Mouse (Mus musculus): ENCODE measurements around the gene Mcm2. TPM values are rescaled to one million over a fixed set of nuclear protein-coding genes. Genes with fewer than 3 reads are reported as not detected.

Gene Mcm2
- polyA plus RNA-seq, 1 experiment = not detected

DNA sequence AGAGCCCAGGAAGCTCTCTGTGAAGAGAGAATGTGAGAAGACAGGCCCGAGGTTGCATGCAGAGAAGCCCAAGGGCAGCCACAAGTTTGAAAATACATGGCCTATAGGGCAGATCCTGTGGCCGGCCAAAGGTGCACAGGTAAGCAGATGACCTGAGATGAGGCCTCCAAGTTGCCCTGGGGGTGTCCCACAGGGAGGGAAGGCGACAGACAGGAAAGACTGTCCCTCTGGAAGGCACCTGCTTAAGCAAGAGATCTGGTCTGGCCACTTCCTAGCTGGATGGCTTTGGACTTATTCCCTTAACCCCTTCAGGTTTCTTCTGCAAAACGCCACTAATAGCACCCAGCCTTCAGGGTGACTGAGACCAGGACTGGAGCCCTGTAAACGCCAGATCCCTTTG is 2.9 kb upstream of the Mcm2 start:
- peak overlapping the region; percentile 65 for H3K4me3 ChIP-seq (ENCODE audit: insufficient read depth, low read depth, low read length)
- peak overlapping the region; percentile 41; the same call in 1 of the 2 replicates for H3K27ac ChIP-seq (ENCODE audit: insufficient read depth, low read depth, low read length)
- peaks cover 31% of the 10 kb centered on the region for H3K4me1 ChIP-seq (ENCODE audit: control insufficient read depth, insufficient read depth, low read length)
- 2% methylated on average over 5 of the region's 5 CpGs for whole genome bisulfite sequencing
- no peak for TF ChIP-seq CTCF (IDR thresholded peaks at IDR 0.05; ENCODE audit: insufficient read depth, low read depth, low read length)
- no peak for TF ChIP-seq POLR2A (IDR thresholded peaks at IDR 0.05; ENCODE audit: insufficient read depth, low read depth, low read length)

DNA sequence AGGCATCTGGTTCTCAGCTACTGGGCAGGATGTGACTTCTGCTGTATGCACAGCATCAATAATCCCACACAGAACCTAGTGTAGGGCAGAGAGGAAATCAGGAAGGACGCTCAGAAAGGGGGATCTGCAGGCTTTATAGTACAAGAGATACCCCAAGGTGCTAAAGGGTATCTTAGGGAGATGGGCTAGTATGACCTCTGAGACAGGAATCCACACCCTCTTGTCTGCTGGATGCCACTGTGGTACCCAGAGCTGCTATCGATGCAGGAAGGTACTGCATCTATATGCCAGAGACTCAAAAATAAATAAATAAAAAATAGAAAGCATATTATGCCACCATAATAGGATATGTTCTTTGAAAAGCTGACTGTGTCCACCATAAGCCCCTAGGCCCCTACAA is 1.0 kb upstream of the Mcm2 start:
- H3K27ac ChIP-seq (ENCODE audit: insufficient read depth, low read depth, low read length) = no peak overlapping the region
- peaks cover 24% of the 10 kb centered on the region for H3K4me1 ChIP-seq (ENCODE audit: control insufficient read depth, insufficient read depth, low read length)
- WGBS = 92% methylated on average over 2 of the region's 2 CpGs
- TF ChIP-seq CTCF (IDR thresholded peaks at IDR 0.05; ENCODE audit: insufficient read depth, low read depth, low read length) (no peak), POLR2A (IDR thresholded peaks at IDR 0.05; ENCODE audit: insufficient read depth, low read depth, low read length) (no peak)
- H3K4me3 ChIP-seq (ENCODE audit: insufficient read depth, low read depth, low read length) = no peak overlapping the region

GRCm38 (mm10) chr6:88899086-88899485 is 506 bp upstream of the Mcm2 start:
- H3K4me1 ChIP-seq (ENCODE audit: control insufficient read depth, insufficient read depth, low read length) = peaks cover 21% of the 10 kb centered on the region
- TF ChIP-seq CTCF (IDR thresholded peaks at IDR 0.05; ENCODE audit: insufficient read depth, low read depth, low read length) (no peak), POLR2A (IDR thresholded peaks at IDR 0.05; ENCODE audit: insufficient read depth, low read depth, low read length) (no peak)
- H3K4me3 ChIP-seq (ENCODE audit: insufficient read depth, low read depth, low read length) = no peak overlapping the region
- H3K27ac ChIP-seq (ENCODE audit: insufficient read depth, low read depth, low read length) = no peak overlapping the region
- 55% methylated on average over 4 of the region's 4 CpGs for WGBS

GRCm38 (mm10) chr6:88897246-88897645 is 1.3 kb downstream of the Mcm2 start:
- 77% methylated on average over 7 of the region's 7 CpGs for WGBS
- Histone ChIP-seq H3K4me3 (ENCODE audit: insufficient read depth, low read depth, low read length) (no peak overlapping the region), H3K27ac (ENCODE audit: insufficient read depth, low read depth, low read length) (no peak overlapping the region), H3K4me1 (ENCODE audit: control insufficient read depth, insufficient read depth, low read length) (peaks cover 10% of the 10 kb centered on the region)
- no peak for TF ChIP-seq POLR2A (IDR thresholded peaks at IDR 0.05; ENCODE audit: insufficient read depth, low read depth, low read length)
- TF ChIP-seq CTCF (IDR thresholded peaks at IDR 0.05; ENCODE audit: insufficient read depth, low read depth, low read length) = no peak

DNA sequence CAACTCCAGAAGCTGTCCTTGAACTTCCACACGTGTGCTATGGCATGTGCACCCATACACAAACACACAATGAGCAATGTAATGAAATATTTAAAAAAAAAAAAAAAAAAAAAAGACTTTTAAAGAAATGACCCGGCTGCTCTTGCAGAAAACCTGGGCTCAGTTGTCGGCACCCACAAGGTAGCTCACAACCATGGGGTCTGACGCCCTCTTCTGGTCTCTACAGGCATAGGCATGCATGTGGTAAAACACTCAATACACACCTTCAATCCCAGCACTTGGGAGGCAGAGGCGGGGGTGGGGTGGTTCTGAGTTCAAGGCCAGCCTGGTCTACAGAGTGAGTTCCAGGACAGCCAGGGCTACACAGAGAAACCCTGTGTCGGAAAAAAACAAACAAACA is 2.6 kb downstream of the Mcm2 start:
- TF ChIP-seq POLR2A (IDR thresholded peaks at IDR 0.05; ENCODE audit: insufficient read depth, low read depth, low read length) (no peak), CTCF (IDR thresholded peaks at IDR 0.05; ENCODE audit: insufficient read depth, low read depth, low read length) (no peak)
- WGBS = 90% methylated on average over 6 of the region's 6 CpGs
- H3K27ac ChIP-seq (ENCODE audit: insufficient read depth, low read depth, low read length) = no peak overlapping the region

DNA sequence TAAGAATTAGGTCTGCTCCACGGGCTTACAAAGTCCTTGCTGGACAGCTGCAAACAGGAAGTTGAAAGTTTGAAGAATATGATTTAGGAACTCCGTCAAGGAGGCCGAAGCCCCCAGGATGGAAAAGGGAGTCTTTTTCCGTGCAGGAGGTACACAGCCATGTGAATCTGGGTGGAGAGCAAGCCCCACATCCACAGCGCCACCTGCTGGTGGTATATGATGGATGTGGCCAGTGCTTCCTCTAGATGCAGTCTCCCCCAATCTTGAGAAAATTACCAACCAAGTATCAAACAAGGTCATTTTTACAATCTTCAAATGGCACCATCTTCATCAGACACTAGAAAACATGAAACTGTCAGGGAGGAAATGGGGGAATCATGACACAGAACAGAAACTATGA is 5.0 kb downstream of the Mcm2 start:
- TF ChIP-seq POLR2A (IDR thresholded peaks at IDR 0.05; ENCODE audit: insufficient read depth, low read depth, low read length) (no peak), CTCF (IDR thresholded peaks at IDR 0.05; ENCODE audit: insufficient read depth, low read depth, low read length) (peak; percentile 61; the same call in 1 of the 2 replicates)
- Histone ChIP-seq H3K27ac (ENCODE audit: insufficient read depth, low read depth, low read length) (no peak overlapping the region), H3K4me1 (ENCODE audit: control insufficient read depth, insufficient read depth, low read length) (peaks cover 5% of the 10 kb centered on the region), H3K4me3 (ENCODE audit: insufficient read depth, low read depth, low read length) (no peak overlapping the region)
- WGBS = 38% methylated on average over 5 of the region's 5 CpGs

More for the DNA sequence above, 2.6 kb downstream of the Mcm2 start:
- Histone ChIP-seq H3K4me3 (ENCODE audit: insufficient read depth, low read depth, low read length) (no peak overlapping the region), H3K4me1 (ENCODE audit: control insufficient read depth, insufficient read depth, low read length) (peaks cover 5% of the 10 kb centered on the region)

GRCm38 (mm10) chr6:88890832-88891231 is 7.7 kb downstream of the Mcm2 start:
- H3K4me3 ChIP-seq (ENCODE audit: insufficient read depth, low read depth, low read length) = no peak overlapping the region
- TF ChIP-seq CTCF (IDR thresholded peaks at IDR 0.05; ENCODE audit: insufficient read depth, low read depth, low read length) = no peak
- H3K4me1 ChIP-seq (ENCODE audit: control insufficient read depth, insufficient read depth, low read length) = no peaks in the 10 kb centered on the region
- H3K27ac ChIP-seq (ENCODE audit: insufficient read depth, low read depth, low read length) = no peak overlapping the region
- 92% methylated on average over 7 of the region's 7 CpGs for WGBS

DNA sequence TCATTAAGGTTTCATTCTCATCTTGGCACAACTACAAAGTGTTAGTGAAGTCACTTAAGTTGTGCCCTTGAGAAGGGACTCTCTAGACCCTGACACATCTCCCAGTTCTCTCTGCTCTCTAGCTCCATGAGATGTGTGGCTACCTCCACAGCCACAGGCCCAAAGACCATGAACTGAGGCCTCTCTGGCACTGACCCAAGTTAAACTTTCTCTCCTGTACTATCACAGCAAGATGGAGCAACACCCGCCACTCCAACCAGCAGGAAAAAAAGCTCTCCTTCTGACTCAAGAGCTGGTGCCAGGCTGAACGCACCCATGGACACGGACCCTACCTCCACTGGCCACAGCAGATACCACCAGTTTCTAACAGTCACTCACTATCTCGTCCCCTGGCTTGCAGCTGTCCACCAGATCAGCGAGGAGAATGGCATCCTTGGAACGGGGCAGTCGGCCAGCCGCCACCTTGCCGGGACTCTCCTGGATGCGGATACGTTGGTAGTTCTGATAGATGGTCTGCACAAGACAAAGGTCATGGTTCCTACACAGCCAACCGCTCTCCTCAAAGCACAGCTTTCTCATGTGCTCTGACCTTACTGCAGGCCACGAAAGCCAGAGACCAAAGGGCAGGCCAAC is 9.1 kb downstream of the Mcm2 start:
- no peaks in the 10 kb centered on the region for H3K4me1 ChIP-seq (ENCODE audit: control insufficient read depth, insufficient read depth, low read length)
- H3K27ac ChIP-seq (ENCODE audit: insufficient read depth, low read depth, low read length) = no peak overlapping the region
- TF ChIP-seq POLR2A (IDR thresholded peaks at IDR 0.05; ENCODE audit: insufficient read depth, low read depth, low read length) (no peak), CTCF (IDR thresholded peaks at IDR 0.05; ENCODE audit: insufficient read depth, low read depth, low read length) (no peak)
- WGBS = 94% methylated on average over 13 of the region's 13 CpGs
- no peak overlapping the region for H3K4me3 ChIP-seq (ENCODE audit: insufficient read depth, low read depth, low read length)

GRCm38 (mm10) chr6:88886417-88886967 is 12.1 kb downstream of the Mcm2 start:
- Histone ChIP-seq H3K4me3 (ENCODE audit: insufficient read depth, low read depth, low read length) (no peak overlapping the region), H3K27ac (ENCODE audit: insufficient read depth, low read depth, low read length) (no peak overlapping the region), H3K4me1 (ENCODE audit: control insufficient read depth, insufficient read depth, low read length) (no peaks in the 10 kb centered on the region)
- 63% methylated on average over 2 of the region's 2 CpGs for WGBS
- TF ChIP-seq CTCF (IDR thresholded peaks at IDR 0.05; ENCODE audit: insufficient read depth, low read depth, low read length) = no peak

Data from olfactory bulb, adult 2 months (tissue).